Mouse (Mus musculus) MEL (cell line): ENCODE measurements around the gene Sprr2a1.
"Not testable (repeated sequence)": the region's sequence is repeated elsewhere in the genome, so short reads cannot be mapped to it uniquely, and the experiment has no call there.

Experiments
- CHD2 ChIP-seq: IDR thresholded peaks from 2 replicates; pipeline ENCODE4 v1.6.1; 2011; ENCODE audit warnings: low read length, improper control_type of control experiment
- CTCF ChIP-seq, 3 experiments: IDR thresholded peaks in 2 of 3; conservative IDR thresholded peaks in 1 of 3; 2 replicates each; pipeline ENCODE4 v1.5.1; 2011 to 2012; ENCODE audit warnings: low read length in 3 of 3, low read depth in 2 of 3, mild to moderate bottlenecking in 2 of 3, improper control_type of control experiment in 1 of 3, inconsistent platforms in 1 of 3, mixed read lengths in 1 of 3, moderate library complexity in 1 of 3; ENCODE audit not compliant: control insufficient read depth in 1 of 3, insufficient read depth in 1 of 3, poor library complexity in 1 of 3, severe bottlenecking in 1 of 3
- EP300 ChIP-seq, 2 experiments: IDR thresholded peaks; 2 replicates each; pipeline ENCODE4 v1.6.1; 2011; ENCODE audit warnings: improper control_type of control experiment in 2 of 2, low read length in 2 of 2, low read depth in 1 of 2, mild to moderate bottlenecking in 1 of 2
- ETS1 ChIP-seq: IDR thresholded peaks from 2 replicates; pipeline ENCODE4 v1.6.1; 2012; ENCODE audit warnings: low read depth, mild to moderate bottlenecking, inconsistent platforms, low read length, improper control_type of control experiment, moderate library complexity
- GATA1 ChIP-seq: IDR thresholded peaks from 2 replicates; pipeline ENCODE4 v1.6.1; 2011; ENCODE audit warnings: low read depth, low read length, improper control_type of control experiment
- POLR2AphosphoS5 ChIP-seq: IDR thresholded peaks from 2 replicates; pipeline ENCODE4 v1.6.1; 2012; ENCODE audit warnings: low read depth, borderline replicate concordance, mild to moderate bottlenecking, inconsistent platforms, low read length, moderate library complexity, mixed read lengths
- TCF12 ChIP-seq: IDR thresholded peaks from 2 replicates; pipeline ENCODE4 v1.6.1; 2014; ENCODE audit warnings: low read depth, mild to moderate bottlenecking, inconsistent platforms, low read length, improper control_type of control experiment, moderate library complexity

- TF ChIP-seq CHD2; EP300 (IDR thresholded peaks at IDR 0.05; ENCODE audit: low read depth in 1 of 2, low read length in 2 of 2); CTCF (IDR thresholded peaks at IDR 0.05 in 2 of 3, conservative IDR thresholded peaks at IDR 0.05 in 1 of 3; ENCODE audit: control insufficient read depth in 1 of 3, insufficient read depth in 1 of 3, low read depth in 2 of 3, low read length in 3 of 3, poor library complexity in 1 of 3, severe bottlenecking in 1 of 3); TCF12; POLR2AphosphoS5; ETS1; GATA1: not testable (repeated sequence)
Measured at GRCm38 (mm10) chr3:92239197-92239596, 23.6 kb downstream of the Sprr2a1 start.
